Mouse (Mus musculus) embryonic facial prominence, embryonic 14.5 days (tissue): ENCODE results near the gene Ankrd66. TPM values are rescaled to one million over a fixed set of nuclear protein-coding genes. Genes with fewer than 3 reads are reported as not detected.
"Not testable (repeated sequence)": the region's sequence is repeated elsewhere in the genome, so short reads cannot be mapped to it uniquely, and the experiment has no call there.

Experiments
- ATAC-seq: fragments of 200-750 bp; cut with Nextera tagmentation; 2 replicates; pipeline ENCODE4 v1.8.0; 2017; ENCODE audit warnings: low read depth, moderate number of reproducible peaks, moderate TSS enrichment
- DNase-seq: peaks from one replicate; pipeline ENCODE4 v3.0.0-alpha.2; 2015; ENCODE audit warnings: low spot score
- H3K27ac ChIP-seq: fragments of 300-500 bp; sonication (generic); replicated peaks from 2 replicates; pipeline ENCODE4 v1.5.1; 2014; ENCODE audit warnings: low read depth, mild to moderate bottlenecking, low read length, moderate library complexity
- H3K27me3 ChIP-seq: fragments of 300-500 bp; sonication (generic); replicated peaks from 2 replicates; pipeline ENCODE4 v1.6.1; 2014; ENCODE audit warnings: low read length; ENCODE audit not compliant: control insufficient read depth, insufficient read depth
- H3K36me3 ChIP-seq: fragments of 300-500 bp; sonication (generic); 2 replicates; pipeline ENCODE4 v1.6.1; 2014; ENCODE audit warnings: low read length, mixed read lengths; ENCODE audit not compliant: control insufficient read depth, insufficient read depth
- H3K4me1 ChIP-seq: fragments of 300-500 bp; sonication (generic); 2 replicates; pipeline ENCODE4 v1.6.1; 2014; ENCODE audit warnings: antibody characterized with exemption, low read length; ENCODE audit not compliant: control insufficient read depth, insufficient read depth
- H3K4me2 ChIP-seq: fragments of 300-500 bp; sonication (generic); 2 replicates; pipeline ENCODE4 v1.6.1; 2014; ENCODE audit warnings: low read depth, mild to moderate bottlenecking, low read length, moderate library complexity, mixed read lengths
- H3K4me3 ChIP-seq: fragments of 300-500 bp; sonication (generic); 2 replicates; pipeline ENCODE4 v1.5.1; 2014; ENCODE audit warnings: low read depth, mild to moderate bottlenecking, low read length
- H3K9ac ChIP-seq: fragments of 300-500 bp; sonication (generic); 2 replicates; pipeline ENCODE4 v1.6.1; 2014; ENCODE audit warnings: low read depth, mild to moderate bottlenecking, low read length, moderate library complexity, mixed read lengths
- H3K9me3 ChIP-seq: fragments of 300-500 bp; sonication (generic); 2 replicates; pipeline ENCODE4 v1.6.1; 2016; ENCODE audit warnings: low read length; ENCODE audit not compliant: control insufficient read depth
- WGBS: fragments of 180-500 bp; shearing (Covaris S2); extraction: QIAGEN DNeasy Blood & Tissue Kit; methylation state at CpG from one replicate; pipeline ENCODE4 v1.1.7; 2014; 5-methylcytosine and 5-hydroxymethylcytosine counted together
- polyA plus RNA-seq: library from polyadenylated mRNA; unstranded; fragments of >200 nt; fragmentation: Nextera tagmentation; extraction: Ambion mirVana; gene quantifications from 2 replicates; pipeline ENCODE4 v1.2.1, GENCODE M21; 2014

The Ankrd66 gene
- polyA plus RNA-seq, 1 experiment from 2014 or later = 0.60 TPM

GRCm38 (mm10) chr17:43500513-43500912 lies 42.9 kb downstream of the Ankrd66 start:
- no peak overlapping the region for H3K9ac ChIP-seq
- ATAC-seq (no peak), DNase-seq (no peak)
- no peak overlapping the region for H3K4me3 ChIP-seq
- WGBS = 79% methylated on average over 1 of the region's 1 CpGs
- no peaks in the 10 kb centered on the region for H3K4me1 ChIP-seq
- no peaks in the 10 kb centered on the region for H3K36me3 ChIP-seq
- H3K27me3 ChIP-seq = no peaks in the 10 kb centered on the region
- H3K27ac ChIP-seq = no peak overlapping the region
- H3K9me3 ChIP-seq = no peaks in the 10 kb centered on the region
- no peak overlapping the region for H3K4me2 ChIP-seq

DNA sequence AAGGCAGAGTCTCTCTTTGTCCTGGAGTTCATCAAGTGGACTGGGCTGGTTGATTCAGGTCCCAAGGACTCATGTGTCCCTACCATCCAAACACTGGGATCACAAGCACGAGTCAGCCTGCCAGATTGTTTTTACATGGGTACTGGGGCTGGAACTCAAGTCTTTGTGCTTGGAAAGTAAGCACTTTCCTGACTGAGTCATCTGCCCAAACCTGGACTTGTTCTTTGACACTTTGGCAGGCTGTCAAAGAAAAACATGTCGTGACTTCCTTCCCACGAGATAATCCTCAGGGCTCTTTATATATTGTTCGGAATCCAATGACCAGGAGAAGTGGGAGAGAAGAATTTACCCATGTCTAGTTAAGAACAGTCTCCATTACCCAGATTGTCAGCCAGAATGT lies 45.9 kb downstream of the Ankrd66 start:
- no peak overlapping the region for H3K9ac ChIP-seq
- no peaks in the 10 kb centered on the region for H3K36me3 ChIP-seq
- H3K27ac ChIP-seq = no peak overlapping the region
- DNase-seq (no peak), ATAC-seq (no peak)
- H3K4me1 ChIP-seq = no peaks in the 10 kb centered on the region
- H3K4me2 ChIP-seq = no peak overlapping the region
- H3K9me3 ChIP-seq = no peaks in the 10 kb centered on the region
- H3K4me3 ChIP-seq = no peak overlapping the region
- WGBS = 57% methylated on average over 4 of the region's 4 CpGs
- no peaks in the 10 kb centered on the region for H3K27me3 ChIP-seq

- Histone ChIP-seq H3K9ac (no peak overlapping the region), H3K4me3 (no peak overlapping the region), H3K36me3 (no peaks in the 10 kb centered on the region), H3K4me1 (no peaks in the 10 kb centered on the region), H3K9me3 (no peaks in the 10 kb centered on the region), H3K27me3 (no peaks in the 10 kb centered on the region), H3K27ac (no peak overlapping the region), H3K4me2 (no peak overlapping the region)
- DNase-seq = no peak
- no peak for ATAC-seq
- WGBS = 77% methylated on average over 5 of the region's 5 CpGs
Observed at GRCm38 (mm10) chr17:43495502-43495901, 47.9 kb downstream of the Ankrd66 start.

GRCm38 (mm10) chr17:43490371-43490770 lies 53.1 kb downstream of the Ankrd66 start:
- not testable (repeated sequence) for H3K9ac ChIP-seq, H3K4me1 ChIP-seq, H3K27me3 ChIP-seq, H3K4me2 ChIP-seq, ATAC-seq, DNase-seq, H3K4me3 ChIP-seq, H3K27ac ChIP-seq, H3K9me3 ChIP-seq, H3K36me3 ChIP-seq
- 97% methylated on average over 5 of the region's 10 CpGs for WGBS

DNA sequence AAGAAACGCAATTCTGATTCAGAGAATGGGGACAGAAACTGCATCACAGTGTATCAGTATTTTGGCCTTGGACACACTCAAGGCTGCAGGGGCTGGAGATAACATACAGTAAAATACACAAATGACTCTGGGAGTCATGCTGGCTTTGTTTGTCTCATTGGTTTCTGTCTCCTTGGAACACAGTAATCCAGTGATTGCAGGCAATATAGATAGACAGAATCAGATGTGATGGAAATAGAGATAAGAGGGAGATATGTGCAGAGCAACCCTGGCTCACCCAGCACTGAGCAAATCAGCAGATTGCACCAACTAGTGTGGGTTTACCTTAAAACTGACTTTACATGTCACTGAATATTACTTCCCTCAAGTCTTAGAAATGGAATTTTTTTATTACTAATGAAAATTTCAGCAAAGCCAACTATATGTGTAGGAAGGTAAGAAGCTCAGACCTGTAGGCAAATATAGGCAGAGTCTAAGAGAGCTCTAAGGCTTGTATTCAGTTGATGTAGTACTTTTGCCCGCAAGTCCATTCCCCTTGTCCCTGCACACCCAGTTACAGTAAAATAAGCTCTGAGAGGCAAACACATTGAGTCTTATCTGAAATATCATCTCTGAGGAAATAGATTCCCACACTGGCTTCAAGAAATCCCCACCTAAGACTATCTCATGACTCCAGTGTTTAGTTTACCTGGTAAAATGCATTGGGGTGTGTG lies 54.8 kb downstream of the Ankrd66 start:
- Histone ChIP-seq H3K9me3 (no peaks in the 10 kb centered on the region), H3K36me3 (no peaks in the 10 kb centered on the region), H3K4me2 (no peak overlapping the region), H3K9ac (no peak overlapping the region), H3K27me3 (no peaks in the 10 kb centered on the region), H3K4me1 (no peaks in the 10 kb centered on the region), H3K4me3 (no peak overlapping the region), H3K27ac (no peak overlapping the region)
- ATAC-seq (no peak), DNase-seq (no peak)
- 85% methylated on average over 2 of the region's 2 CpGs for WGBS

GRCm38 (mm10) chr17:43485982-43486381 lies 57.5 kb downstream of the Ankrd66 start:
- DNase-seq = no peak
- no peak overlapping the region for H3K4me3 ChIP-seq
- no peak overlapping the region for H3K9ac ChIP-seq
- no peaks in the 10 kb centered on the region for H3K36me3 ChIP-seq
- H3K4me1 ChIP-seq = no peaks in the 10 kb centered on the region
- H3K4me2 ChIP-seq = no peak overlapping the region
- H3K9me3 ChIP-seq = no peaks in the 10 kb centered on the region
- WGBS = 88% methylated on average over 3 of the region's 3 CpGs
- no peaks in the 10 kb centered on the region for H3K27me3 ChIP-seq
- ATAC-seq = no peak
- no peak overlapping the region for H3K27ac ChIP-seq

Other genes with a start within 250 kb of the Ankrd66 start
- gene Adgrf5, start 183.2 kb downstream of the Ankrd66 start, polyA plus RNA-seq = 10.9 and 13.0 TPM in 2 replicates
- gene Mep1a, start 40.8 kb downstream of the Ankrd66 start, polyA plus RNA-seq = 0.38 and 0.45 TPM in 2 replicates
- 16.1 and 17.5 TPM in 2 replicates for gene Pla2g7, start 24.5 kb upstream of the Ankrd66 start, polyA plus RNA-seq
- 0.04 TPM in 1 of 2 replicates, not detected in the other for gene Tdrd6, start 86.7 kb upstream of the Ankrd66 start, polyA plus RNA-seq
- gene Slc25a27, start 123.6 kb upstream of the Ankrd66 start, polyA plus RNA-seq = 14.8 and 18.1 TPM in 2 replicates
- 19.6 and 23.3 TPM in 2 replicates for gene Cyp39a1, start 123.8 kb upstream of the Ankrd66 start, polyA plus RNA-seq